Mouse (Mus musculus): ENCODE results near the gene Reep3. TPM values are rescaled to one million over a fixed set of nuclear protein-coding genes. Genes with fewer than 3 reads are reported as not detected.

The Reep3 gene
- total and polyA plus RNA-seq, 3 experiments = 0.01 TPM; not detected in 2

DNA sequence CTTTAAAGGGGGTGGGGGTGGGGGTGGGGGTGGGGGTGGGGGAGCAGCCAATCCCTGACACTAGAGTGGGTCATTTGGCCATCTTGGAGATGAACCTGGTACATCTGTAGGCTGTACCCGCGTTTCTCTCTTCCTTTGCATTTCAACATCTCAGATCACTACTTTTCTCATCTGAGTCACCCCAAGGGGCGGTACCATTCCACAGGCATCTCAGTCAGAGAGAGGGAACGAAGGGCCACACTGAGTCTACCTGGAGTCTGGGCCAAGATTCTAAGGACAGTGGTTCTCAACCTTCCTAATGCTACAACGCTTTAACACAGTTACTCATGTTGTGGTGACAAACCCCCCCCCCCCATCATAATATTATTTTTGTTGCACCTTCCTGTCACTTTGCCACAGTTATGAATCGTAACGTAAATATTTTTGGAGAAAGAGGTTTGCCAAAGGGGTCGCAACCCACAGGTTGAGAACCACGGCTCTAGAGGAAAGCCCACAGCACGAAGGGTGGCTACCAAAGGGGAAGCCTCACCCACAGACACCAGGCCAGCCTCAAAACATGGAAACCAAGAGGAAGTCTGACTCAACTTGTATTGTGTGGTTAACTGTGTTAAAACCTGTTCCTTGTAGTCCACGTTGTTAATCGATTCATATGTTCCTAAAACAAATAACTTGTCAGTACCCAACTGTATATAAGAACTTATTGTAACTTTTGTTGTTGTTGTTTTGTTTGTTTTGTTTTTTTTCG lies 47.7 kb downstream of the Reep3 start:
- DNase-seq (ENCODE audit: low read depth, low spot score) = no peak
- TF ChIP-seq TCF12 (IDR thresholded peaks at IDR 0.05; ENCODE audit: low read depth, low read length) = no peak
- Histone ChIP-seq H3K4me1 (ENCODE audit: control insufficient read depth in 1 of 2, insufficient read depth in 2 of 2, low read length in 2 of 2) (no peaks in the 10 kb centered on the region), H3K79me2 (ENCODE audit: control insufficient read depth, insufficient read depth, low read length, poor library complexity) (no peaks in the 10 kb centered on the region), H3K27me3 (ENCODE audit: control insufficient read depth in 1 of 2, insufficient read depth in 2 of 2, low read length in 2 of 2) (no peaks in the 10 kb centered on the region), H3K9ac (ENCODE audit: control insufficient read depth, low read depth, low read length, poor library complexity, severe bottlenecking) (no peak overlapping the region), H3K36me3 (ENCODE audit: control insufficient read depth in 1 of 2, insufficient read depth in 2 of 2, low read length in 2 of 2) (no peaks in the 10 kb centered on the region), H3K9me3 (replicated peaks; ENCODE audit: insufficient read depth, low read length) (no peaks in the 10 kb centered on the region), H3K4me3 (ENCODE audit: control insufficient read depth in 1 of 2, insufficient read depth in 1 of 2, low read depth in 2 of 2, low read length in 2 of 2) (no peak overlapping the region), H3K27ac (ENCODE audit: control insufficient read depth, low read depth, low read length) (no peak overlapping the region)

DNA sequence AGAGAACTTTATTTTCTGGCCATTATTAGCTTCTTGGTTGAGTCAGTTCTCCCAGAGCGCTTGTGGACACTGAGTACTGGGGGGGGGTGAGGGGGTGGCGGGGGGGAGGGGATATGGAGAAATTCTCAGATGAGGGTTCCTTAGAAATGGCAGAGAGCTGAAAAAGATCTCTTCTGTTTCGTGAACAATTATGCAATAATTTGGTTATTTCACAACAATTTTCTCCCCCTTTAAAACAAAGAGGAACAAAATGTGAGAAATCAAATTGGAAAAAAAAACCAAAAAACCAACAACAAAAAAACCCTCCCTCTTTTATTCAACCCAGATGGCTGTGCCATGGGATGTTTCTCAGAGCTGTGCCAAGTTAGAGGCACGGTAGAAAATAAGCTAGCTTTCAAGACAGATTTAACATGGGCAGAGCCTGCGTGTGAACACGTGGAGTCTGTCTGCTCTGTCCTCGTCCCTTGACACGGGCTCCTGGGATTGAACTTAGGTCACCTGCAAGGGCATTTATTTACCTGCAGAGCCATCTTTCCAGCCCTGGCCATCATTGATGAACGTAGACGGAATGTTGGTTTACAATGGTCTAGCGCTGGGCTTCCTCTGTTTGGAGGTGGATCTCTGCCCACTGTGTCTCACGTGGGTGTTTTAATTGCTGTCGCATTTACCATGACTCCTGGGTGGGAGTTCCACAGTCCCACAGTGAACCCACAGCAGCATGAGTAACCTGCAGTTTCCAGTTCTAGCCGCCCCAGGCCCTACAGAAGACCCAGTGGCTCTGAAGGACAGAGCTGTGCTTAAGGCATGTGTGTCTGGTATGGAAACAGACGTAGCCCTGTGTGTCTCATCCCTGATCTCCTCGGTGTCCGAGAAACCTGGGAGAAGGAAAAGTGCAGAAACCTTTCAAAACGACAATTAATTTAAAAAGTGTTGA lies 48.8 kb downstream of the Reep3 start:
- H3K27me3 ChIP-seq (ENCODE audit: control insufficient read depth in 1 of 2, insufficient read depth in 2 of 2, low read length in 2 of 2) = no peaks in the 10 kb centered on the region
- H3K4me1 ChIP-seq (ENCODE audit: control insufficient read depth in 1 of 2, insufficient read depth in 2 of 2, low read length in 2 of 2) = no peaks in the 10 kb centered on the region
- no peaks in the 10 kb centered on the region for H3K79me2 ChIP-seq (ENCODE audit: control insufficient read depth, insufficient read depth, low read length, poor library complexity)
- DNase-seq (ENCODE audit: low read depth, low spot score) = no peak
- no peak overlapping the region for H3K9ac ChIP-seq (ENCODE audit: control insufficient read depth, low read depth, low read length, poor library complexity, severe bottlenecking)
- TF ChIP-seq TAL1 (IDR thresholded peaks at IDR 0.05; ENCODE audit: low read length) = no peak
- TF ChIP-seq UBTF (IDR thresholded peaks at IDR 0.05; ENCODE audit: borderline replicate concordance, insufficient read depth, low read depth, low read length) = no peak
- no peak for TF ChIP-seq MXI1 (IDR thresholded peaks at IDR 0.05; ENCODE audit: low read depth, low read length)
- TF ChIP-seq HCFC1 (IDR thresholded peaks at IDR 0.05; ENCODE audit: low read depth, low read length) = no peak
- TF ChIP-seq USF2 (IDR thresholded peaks at IDR 0.05; ENCODE audit: borderline replicate concordance in 1 of 2, insufficient read depth in 1 of 2, low read depth in 1 of 2, low read length in 2 of 2) = no peak
- no peak for TF ChIP-seq CTCF (IDR thresholded peaks at IDR 0.05 in 2 of 3, conservative IDR thresholded peaks at IDR 0.05 in 1 of 3; ENCODE audit: control insufficient read depth in 1 of 3, insufficient read depth in 1 of 3, low read depth in 2 of 3, low read length in 3 of 3, poor library complexity in 1 of 3, severe bottlenecking in 1 of 3)
- no peak for TF ChIP-seq TBP (IDR thresholded peaks at IDR 0.05; ENCODE audit: low read depth, low read length)
- TF ChIP-seq RCOR1 (IDR thresholded peaks at IDR 0.05; ENCODE audit: low read depth, low read length) = no peak
- no peak for TF ChIP-seq ZC3H11A (IDR thresholded peaks at IDR 0.05; ENCODE audit: low read depth, low read length)
- TF ChIP-seq JUND (IDR thresholded peaks at IDR 0.05; ENCODE audit: low read depth, low read length) = no peak
- TF ChIP-seq MAFK (IDR thresholded peaks at IDR 0.05; ENCODE audit: borderline replicate concordance, low read depth, low read length) = no peak
- no peak for TF ChIP-seq BHLHE40 (IDR thresholded peaks at IDR 0.05; ENCODE audit: borderline replicate concordance, low read depth, low read length)
- TF ChIP-seq TCF12 (IDR thresholded peaks at IDR 0.05; ENCODE audit: low read depth, low read length) = no peak
- H3K9me3 ChIP-seq (replicated peaks; ENCODE audit: insufficient read depth, low read length) = no peaks in the 10 kb centered on the region
- H3K4me3 ChIP-seq (ENCODE audit: control insufficient read depth in 1 of 2, insufficient read depth in 1 of 2, low read depth in 2 of 2, low read length in 2 of 2) = no peak overlapping the region
- no peak overlapping the region for H3K27ac ChIP-seq (ENCODE audit: control insufficient read depth, low read depth, low read length)
- H3K36me3 ChIP-seq (ENCODE audit: control insufficient read depth in 1 of 2, insufficient read depth in 2 of 2, low read length in 2 of 2) = no peaks in the 10 kb centered on the region
